Mouse (Mus musculus) naive thymus-derived CD4-positive, alpha-beta T cell, adult 2 months (primary cell): ENCODE results near the gene Aspg.

Experiments
- DNase-seq: peaks from one replicate; pipeline ENCODE4 v3.0.0-alpha.2; 2011; ENCODE audit warnings: low read depth

Aspg gene

DNA sequence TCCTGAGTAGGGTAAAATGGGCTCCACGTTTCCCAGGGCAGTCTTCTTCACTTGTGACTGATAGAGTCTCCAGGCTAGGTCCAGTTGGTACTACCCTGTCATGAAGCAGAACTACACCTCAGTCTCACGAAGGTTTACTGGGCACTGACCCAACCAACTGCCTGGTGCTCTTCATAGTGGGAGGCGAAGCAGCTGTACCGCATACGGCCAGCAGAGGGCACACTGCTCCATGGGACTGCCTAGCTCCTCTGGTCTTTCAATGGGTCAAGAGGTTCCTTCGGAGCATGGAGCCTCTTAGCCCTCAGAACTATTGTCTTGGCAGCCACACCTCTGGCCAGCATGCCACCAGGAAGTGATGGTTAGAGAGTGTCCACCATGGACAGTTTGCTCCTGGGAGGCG lies 7.2 kb downstream of the Aspg start:
- DNase-seq: peak; percentile 77

DNA sequence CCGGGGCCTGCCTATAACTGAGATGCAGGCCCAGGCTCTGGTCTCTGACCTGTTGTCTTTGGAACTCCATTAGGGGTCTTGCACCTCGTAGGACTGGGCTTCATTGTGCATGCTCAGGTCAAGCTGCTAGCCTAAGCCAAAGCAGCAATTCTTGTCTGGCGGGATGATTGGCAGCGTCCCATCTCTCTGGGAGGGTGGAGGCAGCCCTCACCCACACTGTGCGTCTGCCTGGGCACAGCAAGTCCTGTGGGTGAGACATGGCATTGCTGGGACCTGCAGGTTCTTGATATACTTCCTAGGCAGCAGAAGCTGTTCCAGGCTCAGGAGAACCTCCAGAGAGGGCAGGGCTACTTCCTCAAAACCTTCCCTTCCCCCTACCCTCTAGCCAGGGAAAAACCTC lies 10.5 kb downstream of the Aspg start:
- no peak for DNase-seq

DNA sequence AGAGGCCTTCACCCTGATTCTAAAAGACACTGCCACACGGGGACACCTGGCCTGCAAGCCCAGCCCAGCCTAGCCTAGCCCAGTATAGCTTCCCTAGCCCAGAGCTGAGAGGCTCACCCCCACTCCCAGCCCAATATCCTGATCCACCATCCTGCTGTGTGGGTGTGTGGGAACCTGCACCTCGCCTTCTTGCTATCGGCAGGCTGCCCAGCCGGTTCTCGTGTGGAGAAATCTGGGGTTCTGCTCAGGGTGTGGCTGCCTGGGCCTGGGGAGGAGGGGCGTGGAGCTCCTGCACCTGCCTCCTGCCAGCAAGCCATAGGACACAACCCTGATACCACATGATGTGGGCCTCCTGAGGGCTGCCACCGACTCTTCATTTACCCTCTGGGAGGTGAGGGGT lies 11.2 kb downstream of the Aspg start:
- DNase-seq: no peak

DNA sequence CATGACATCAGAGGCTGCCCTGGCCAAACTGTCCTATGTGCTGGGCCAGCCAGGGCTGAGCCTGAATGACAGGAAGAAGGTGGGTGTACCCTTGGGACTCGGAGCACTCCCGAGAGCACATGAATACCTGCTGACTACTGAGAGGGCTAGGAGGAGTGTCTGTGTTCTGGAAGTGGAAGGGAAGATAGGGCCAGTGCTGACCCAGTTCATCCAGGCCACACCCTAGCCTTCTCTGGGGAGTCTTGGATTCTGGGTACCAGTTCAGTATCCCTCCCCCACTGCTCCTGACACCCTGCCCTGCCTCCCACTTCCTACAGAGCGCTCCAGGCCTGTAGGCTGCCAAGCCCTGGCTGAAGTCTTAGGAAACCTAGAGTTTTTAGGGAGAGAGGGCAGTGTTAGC lies 14.7 kb downstream of the Aspg start:
- no peak for DNase-seq

DNA sequence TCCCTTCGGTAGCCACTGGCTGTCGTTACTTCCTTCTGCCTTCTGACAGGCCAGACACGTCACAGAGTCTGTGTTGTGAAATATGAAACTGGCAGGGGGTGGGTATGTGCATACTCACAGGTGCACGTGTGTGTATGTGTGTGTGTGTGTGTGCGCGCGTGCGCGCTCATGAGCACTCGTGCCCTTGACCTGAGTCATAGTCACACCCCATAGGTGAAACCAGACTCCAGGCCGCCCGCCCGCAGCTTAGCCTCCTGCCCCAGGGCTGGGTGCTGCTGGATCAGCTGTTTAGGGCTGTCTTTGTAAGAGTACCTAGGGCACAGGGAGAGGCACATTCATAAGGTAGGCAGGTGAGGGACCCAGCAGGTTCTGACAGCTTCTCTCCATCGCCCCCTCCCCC lies 19.4 kb downstream of the Aspg start:
- no peak for DNase-seq

DNA sequence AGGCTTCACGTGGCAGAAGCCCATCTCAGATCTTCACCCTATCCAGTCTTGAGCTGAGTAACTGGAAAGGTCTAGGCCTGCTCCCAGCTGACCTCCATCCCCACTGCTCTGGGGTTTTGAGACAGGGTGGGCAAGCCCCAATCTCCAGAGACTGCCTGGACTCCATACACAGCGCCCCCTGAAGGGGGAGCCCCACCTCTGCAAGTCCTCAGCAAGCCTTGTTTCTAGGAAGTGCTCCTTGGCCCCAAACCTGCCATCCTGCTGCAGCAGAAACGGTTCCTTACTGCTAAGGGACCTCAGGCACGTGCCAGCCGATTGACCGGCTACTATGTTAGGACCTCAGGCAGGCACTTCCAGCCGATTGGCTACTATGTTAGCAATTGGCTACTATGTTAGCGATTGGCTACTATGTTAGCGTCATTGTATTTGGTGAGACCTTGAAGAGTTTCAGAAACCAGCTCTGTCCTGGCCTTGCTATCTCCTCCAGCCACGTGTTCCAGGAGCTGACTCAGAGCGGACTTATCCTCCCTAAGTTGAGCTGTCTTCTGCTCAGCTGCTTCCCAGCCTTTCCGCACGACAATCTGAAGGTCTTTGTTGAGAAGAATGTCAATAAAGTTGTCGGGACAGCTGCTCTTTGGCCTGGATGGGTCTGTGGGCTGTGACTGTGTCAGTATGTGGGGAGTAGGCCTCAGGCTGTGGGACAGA lies 20.6 kb downstream of the Aspg start:
- no peak for DNase-seq

DNA sequence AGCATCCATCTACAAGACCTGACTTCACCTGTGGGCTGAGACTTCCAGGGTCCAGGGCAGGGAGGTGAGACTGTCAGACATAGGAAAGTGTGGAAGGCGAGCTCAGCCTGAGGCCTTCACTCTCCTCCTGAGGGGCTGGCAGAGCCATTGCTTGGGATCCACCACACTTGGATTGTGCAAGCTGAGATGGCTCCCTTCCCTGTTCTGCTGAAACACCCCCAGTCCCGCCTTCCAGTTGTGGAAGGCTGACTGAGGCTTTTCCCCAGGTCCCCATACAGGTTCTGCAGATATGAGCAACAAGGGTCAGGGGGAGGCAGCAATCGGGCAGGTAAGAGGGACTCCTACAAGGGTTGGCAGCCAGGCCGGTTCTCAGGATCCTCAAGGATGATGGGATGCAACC lies 22.0 kb downstream of the Aspg start:
- no peak for DNase-seq

DNA sequence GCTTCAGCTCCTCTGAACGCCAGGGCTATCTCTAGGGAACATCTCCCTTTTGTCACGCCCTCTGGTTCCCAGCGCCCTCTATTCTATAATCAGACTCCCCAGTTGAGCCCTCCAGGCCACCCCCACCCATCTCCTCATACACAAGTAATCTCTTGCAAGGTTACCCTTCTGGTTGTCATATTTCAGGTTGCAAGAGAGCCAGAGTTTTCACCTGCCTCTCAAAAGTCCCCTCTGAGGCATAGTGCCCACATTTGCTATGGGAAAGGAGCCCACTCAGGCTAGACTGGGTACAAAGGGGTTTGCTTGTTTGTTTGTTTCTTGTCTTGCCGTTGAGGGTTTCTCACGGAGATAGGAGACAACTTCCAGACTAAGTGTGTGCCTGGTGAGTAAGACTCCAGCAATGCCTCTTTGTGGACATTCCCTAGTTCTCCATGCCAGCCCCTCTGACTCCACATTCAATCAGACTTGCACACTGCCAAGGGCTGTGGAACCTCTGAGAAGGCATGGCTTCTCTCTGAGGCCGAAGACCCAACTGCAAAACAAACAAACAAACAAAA lies 22.9 kb downstream of the Aspg start:
- no peak for DNase-seq

DNA sequence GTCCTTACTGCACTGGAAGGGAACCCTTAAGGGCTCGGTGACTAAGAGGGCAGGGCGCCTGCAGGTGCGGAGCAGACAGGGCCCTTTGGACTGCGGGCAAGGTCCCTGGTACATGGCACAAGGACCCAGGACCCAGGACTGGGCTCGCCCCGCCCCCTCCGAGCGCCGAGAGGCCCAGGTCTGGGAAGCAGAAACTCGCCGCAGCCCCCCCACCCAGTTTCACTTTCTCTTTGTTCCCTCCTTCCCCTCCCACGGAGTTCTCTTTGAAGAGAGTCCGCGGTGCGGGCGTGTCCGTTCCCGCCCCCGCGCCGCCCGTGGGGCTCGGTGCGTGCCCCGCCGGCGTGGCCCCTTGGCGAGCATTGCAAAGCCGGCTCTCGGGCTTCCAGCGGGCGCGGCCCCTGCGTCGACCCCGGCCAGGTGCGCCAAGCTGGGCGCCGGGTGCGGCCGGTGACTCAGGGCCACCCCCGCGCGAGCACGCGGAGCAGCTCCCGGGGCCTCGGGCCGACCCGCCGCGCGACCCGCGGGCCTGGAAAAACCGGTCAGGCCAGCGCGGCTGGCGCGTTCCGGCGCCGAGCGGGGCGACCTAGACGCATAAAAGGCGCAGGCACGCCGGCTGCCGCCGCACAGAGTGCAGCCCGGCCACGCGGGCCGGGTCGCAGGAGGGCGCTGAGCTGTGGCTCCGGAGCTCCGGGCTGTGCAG lies 23.8 kb downstream of the Aspg start:
- peak; percentile 70 for DNase-seq

DNA sequence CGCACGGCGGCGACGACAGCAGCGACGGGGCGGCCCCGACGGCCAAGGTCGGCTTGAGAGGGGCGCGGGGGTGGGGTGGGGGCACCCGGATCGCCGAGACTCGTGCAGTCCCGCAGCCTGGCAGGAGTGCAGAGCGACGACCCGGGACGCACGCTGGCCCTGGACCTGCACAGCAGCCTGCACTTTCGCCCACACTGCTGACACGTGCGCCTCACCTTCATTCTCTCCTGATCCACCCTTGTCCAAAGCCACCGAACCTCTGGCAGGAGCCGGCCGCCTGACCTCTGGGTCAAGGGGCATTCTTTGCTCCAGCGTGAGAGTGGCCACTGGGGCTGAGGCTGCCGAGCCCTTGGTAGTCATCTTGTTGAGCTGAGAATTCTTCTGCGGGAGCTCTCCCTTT lies 24.5 kb downstream of the Aspg start:
- DNase-seq: no peak

DNA sequence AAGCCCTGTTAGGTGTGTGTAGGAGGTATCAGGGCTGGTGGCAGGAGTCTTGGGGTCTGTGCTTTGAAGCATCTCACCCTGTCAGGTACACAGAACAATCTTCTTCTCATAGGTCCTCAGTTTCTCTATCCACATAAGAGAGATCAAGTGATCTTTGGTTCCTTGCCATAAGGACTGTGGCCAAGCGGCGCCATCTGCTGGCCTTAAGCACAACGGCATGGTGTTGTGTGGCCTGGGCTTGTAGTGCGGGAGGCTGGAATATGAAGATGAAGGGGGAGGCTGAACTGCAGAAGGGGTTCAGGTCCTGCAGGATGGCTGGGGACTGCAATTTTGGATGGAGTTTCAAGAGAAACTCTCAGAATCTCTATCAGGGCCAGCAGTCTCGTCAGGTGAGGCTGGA lies 33.8 kb downstream of the Aspg start:
- peak; percentile 61 for DNase-seq

DNA sequence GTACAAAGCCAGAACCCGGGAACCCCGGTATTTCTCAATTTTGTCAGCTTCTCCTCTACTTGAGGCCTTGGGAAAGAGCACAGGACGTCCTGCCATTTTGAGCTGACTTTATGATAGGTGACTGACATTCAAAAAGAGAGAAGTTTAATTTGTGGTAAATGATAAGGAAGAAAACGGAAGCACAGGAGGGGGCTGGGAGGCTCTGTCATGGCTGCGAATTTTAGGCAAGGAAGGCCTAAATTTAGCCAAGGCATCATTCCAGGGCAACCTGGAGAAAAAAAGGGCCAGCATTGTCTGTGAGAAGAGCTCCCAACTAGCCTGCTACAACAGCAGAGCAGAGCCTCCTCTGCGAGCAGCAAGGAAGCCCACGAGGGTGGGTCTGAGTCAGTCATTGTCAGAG lies 34.3 kb downstream of the Aspg start:
- DNase-seq: no peak

DNA sequence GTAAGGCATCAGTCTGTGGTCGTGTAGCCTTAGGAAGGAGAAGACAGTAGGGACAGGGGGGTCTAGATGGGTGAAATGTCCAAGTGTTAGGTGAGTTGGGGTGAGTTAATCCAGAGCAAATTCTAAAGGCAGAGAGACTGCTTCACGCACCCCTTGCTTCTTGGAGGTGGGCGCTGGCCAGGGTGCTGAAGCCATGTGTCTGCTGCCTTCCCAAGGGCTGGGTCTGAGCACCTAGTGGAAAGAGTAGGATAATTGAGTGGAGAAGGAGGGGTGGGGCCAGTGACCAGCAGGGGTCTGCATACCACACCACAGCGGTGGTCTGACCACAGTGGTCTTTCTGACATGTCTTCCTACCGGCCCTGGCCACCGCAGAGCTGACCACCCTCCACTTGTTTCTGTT lies 34.8 kb downstream of the Aspg start:
- no peak for DNase-seq

DNA sequence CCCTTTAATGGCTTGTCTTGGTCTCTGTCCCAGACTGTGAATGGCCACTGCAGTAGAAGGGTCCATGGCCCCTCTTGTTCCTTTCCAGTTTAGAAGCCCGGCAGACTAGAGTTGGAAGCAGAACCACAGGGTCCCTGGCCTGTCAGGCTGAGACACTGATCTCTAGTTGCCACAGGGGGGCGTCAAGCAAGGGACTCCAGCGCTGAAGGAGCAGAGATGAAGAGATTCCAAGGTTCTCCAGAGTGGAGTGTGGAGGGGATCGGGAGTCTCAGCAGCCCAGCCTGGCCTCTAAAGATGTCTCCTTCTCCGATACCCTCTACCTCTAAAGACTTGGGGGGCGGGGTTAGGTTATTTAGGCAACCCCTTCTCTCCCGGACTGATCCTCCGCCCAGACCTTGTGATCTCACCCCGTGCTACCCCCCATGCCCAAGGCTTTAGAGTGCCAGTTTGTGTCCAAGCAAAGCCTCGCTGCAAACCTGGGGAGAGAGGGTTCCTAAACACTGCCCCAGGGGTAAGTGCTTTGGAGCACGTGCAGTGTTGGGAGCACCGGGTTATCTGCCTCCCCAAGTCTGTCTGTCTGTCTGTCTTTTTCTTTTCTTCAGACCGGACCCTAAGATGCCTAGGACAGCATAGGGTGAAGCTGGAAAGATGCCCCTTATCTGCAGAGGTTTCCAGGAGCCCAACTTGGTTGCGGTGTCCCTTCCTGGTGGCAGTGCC lies 36.8 kb downstream of the Aspg start:
- DNase-seq: no peak

DNA sequence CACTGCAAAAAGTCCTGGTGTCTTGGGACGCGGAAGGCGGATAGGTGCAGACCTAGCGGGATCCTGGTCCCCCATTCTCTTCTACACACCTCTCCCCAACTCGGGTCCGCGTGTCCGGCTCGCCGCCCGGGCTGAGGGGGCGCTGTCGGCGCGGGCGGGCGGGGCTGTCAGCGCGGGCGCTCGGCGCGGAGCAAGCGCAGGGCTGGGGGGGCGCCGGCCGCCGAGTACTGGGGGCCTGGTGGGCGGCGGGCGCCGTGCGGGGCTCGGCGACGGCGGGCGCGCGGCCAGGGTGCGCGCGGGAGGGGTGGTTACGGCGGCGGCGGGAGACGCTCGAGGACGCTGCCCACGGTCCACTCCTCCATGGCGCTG lies 37.3 kb downstream of the Aspg start:
- no peak for DNase-seq

DNA sequence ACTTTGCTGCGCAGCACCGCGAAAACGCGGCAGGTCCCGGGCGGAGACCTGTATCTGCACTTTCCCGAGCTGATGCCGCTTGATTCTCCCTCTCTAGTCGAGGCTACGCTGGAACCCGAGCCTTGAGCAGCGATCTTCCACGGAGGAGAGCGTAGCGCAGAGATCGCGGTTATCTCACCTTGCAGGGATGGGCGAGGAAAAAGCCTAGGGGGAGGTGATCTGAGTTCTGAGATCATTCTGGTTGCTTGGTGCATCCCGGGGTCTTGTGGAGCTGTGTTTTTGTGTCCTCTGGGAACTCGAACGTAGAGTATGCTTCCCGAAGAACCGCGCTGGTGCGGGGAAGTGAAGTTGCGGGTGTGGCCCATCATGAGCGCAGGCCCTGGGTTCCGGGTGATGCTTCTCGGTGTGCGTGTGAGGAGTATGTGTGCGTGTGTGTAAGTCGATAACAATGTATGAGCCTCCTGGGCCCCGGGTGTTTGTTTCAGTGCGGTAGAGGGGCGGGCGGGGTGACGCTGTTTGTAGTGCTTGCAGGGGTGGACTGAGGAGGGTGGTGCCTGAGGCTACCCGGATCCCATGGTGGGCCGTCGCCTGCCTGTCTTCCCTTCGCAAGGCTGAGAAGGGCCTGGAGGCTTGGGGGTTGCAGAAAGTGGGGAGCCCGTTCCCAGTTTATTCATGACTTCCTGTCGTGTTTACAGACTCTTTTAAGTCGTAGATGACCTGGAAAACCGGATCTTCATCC lies 38.1 kb downstream of the Aspg start:
- DNase-seq: no peak

DNA sequence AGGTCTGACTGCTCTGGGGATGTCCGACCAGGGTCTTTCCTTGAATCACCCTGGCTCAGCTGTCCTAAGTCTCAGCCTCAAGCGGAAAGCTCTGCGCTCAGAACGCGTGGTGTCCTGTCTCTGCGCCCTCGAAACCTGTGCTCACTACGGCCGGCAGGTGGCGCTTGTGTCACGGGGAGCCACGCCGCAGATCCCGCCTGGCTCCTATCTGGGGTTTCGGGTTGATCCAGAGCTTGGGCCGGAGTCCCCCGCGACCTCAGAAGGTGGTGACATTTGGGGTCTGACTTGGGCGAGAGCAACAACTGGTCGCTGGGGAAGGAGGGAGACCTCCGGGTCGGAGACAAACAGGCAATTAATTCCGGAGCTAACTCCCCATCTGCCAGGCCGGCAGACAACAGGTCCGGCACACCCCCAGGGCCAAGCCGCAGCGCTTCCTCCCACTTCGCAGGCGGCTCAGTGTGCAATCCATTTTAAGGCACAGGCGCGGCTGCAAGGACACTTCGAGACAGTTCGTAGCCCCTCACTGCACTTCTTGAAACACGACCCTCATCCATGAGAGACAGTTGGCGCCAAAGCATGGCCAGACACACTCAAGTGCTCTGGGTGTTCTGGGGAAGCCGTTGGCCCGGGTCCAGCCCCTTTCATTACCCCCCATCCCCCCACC lies 38.9 kb downstream of the Aspg start:
- DNase-seq: peak; percentile 72

DNA sequence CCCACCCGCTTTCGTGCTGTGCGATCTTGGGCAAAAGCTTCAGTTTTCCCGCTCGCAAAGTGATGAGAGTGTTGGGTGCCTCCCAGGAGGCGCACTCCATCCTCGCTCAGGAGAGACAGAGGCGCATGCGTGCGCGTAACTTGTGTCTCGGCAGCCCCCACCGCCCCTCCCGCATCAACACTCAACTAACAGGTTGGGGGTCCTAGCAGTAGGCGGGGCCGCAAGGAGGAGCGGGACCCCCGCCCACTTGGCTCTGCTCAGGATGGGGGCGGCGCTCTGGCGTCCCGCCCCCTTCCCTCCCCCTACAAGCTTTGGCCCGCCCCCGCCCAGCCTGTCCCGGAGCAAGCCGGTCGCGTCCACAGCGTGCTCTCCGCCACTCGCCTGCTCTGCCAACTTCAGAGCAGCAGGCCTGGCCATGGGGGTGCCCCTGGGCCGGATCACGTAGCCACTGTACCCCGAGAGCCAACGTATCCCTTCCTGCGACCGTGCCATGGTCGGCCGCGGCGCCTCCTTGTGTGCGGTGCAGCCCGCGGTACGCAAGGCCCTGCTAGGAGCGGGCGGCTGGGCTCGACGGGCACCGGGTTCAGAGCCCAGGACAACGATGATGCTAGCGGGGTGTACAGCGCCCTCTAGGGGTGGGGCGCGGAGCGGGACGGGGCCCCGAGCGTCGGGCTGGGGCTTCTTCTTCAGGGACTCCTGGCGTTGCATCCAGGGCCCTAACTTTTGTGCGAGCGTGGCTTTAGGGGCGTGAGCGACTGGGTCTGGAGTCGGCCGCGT lies 39.6 kb downstream of the Aspg start, which contains the start of gene Kif26a:
TSS of gene Kif26a (plus strand) at position 334 of the 777 bp plus-strand sequence.
- DNase-seq: peak; percentile 53

DNA sequence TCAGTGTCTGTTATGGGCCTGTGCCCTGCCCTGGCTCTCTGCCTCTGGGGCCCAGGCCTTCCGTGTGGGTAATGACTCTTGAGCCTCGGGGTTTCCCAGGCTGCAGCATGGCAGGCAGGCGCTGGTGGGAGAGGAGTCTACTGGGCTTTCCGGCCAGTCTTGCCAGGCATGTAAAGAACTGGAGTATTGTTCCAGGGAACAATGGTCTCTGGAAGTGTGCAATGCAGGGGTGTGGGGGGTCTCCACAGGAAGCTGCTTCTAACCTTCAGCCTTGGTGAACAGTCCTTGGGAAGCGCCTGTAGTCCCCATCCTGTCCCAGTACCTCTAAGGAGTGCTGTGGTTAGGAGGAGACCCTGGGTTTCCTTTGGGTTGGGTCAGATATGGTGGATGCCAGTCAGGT lies 40.9 kb downstream of the Aspg start:
- no peak for DNase-seq

DNA sequence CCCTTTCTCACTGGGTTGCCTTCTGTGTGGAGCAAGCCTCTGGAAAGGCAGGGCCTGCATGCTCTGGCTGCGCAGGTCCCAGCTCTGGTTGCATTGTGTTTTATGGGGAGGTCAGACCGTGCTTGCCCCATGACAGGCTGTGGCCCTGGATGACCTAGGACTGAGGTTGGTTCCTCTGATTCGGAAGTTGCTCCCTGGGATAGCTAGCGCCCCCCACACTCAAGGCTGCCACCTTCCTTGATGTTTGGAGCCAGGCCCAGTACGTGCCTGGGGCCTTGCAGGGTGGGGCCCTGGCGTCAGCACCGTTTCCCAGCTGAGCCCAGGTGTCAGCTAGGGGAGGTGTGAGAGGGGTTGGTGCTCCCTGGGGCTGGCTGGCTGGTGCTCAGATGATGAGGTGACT lies 43.5 kb downstream of the Aspg start:
- DNase-seq: no peak
